Mouse (Mus musculus): ENCODE measurements at regions not wholly inside any gene's neighbourhood (a gene's known extent, or its start where the extent isn't known, plus 50 kb on each side); places are given as distances from the start of the nearest gene placed in this dataset.

DNA sequence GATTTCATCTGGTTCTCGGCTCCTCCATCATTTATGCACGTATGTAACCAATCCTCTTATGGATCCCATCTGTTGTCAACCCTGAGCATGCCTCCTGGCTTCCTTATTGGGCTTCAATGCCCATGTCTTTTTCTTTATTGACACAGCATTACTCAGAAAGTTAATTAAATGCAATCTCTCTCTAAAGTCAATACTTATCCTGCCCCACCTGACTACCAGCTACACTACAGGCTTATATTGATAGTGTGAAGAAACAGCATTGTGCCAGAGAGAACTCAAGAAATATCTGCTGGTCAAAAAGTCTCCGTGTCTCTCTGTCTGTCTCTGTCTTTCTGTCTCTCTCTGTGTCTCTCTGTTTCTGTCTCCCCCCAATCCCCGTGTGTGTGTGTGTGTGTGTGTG, 194.7 kb upstream of the Rfx3 start:
- Histone ChIP-seq H3K36me3 (ENCODE audit: control insufficient read depth, insufficient read depth, low read length, poor library complexity, severe bottlenecking) (no peaks in the 10 kb centered on the region), H3K27me3 (ENCODE audit: control insufficient read depth, insufficient read depth, low read length, poor library complexity, severe bottlenecking) (no peaks in the 10 kb centered on the region)
- no peak for DNase-seq (ENCODE audit: low read depth, low spot score)

DNA sequence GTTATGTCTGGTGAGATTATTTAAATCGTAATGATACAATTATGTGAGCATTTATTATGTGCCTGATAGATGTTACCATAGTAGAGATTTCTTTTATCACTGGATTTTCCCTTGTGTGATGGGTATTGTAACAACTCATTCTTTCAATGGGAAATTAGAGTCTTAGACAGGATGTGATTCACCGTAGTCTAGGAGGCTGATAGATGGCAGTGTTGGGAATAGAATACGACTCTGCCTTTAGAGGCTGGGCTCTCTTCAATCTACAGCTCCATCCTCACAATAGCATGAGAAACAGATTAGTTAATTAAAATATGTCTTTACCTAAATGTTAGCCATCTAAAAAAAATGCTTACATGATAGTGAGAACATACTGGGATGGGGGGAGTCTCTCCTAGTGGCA, 192.8 kb upstream of the Rfx3 start:
- H3K36me3 ChIP-seq (ENCODE audit: control insufficient read depth, insufficient read depth, low read length, poor library complexity, severe bottlenecking) = no peaks in the 10 kb centered on the region
- DNase-seq (ENCODE audit: low read depth, low spot score) = no peak
- H3K27me3 ChIP-seq (ENCODE audit: control insufficient read depth, insufficient read depth, low read length, poor library complexity, severe bottlenecking) = no peaks in the 10 kb centered on the region

DNA sequence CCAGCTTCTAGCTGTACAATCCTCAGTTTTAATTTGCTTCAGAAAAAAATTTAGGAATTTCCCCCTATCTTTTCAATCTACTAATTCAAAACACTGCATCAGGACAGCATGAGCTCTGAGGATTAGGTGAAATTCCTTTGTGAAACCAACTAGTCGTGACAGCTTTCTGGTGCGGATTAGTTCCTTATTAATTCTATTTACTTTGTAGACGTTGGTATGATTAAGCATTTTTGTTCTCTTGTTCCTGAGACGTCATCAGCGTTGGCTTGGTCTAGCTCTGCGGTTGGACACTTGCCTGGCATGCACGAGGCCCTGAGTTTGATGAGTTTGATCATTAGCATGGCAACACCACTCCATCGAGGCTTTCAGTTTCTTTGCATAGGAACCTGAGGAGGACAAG, 188.4 kb upstream of the Rfx3 start:
- Histone ChIP-seq H3K36me3 (ENCODE audit: control insufficient read depth, insufficient read depth, low read length, poor library complexity, severe bottlenecking) (no peaks in the 10 kb centered on the region), H3K27me3 (ENCODE audit: control insufficient read depth, insufficient read depth, low read length, poor library complexity, severe bottlenecking) (no peaks in the 10 kb centered on the region)
- DNase-seq (ENCODE audit: low read depth, low spot score) = no peak

- no peak for DNase-seq (ENCODE audit: low read depth, low spot score)
- H3K36me3 ChIP-seq (ENCODE audit: control insufficient read depth, insufficient read depth, low read length, poor library complexity, severe bottlenecking) = no peaks in the 10 kb centered on the region
- H3K27me3 ChIP-seq (ENCODE audit: control insufficient read depth, insufficient read depth, low read length, poor library complexity, severe bottlenecking) = no peaks in the 10 kb centered on the region
Measured at GRCm38 (mm10) chr19:28196881-28197280, 185.9 kb upstream of the Rfx3 start.

GRCm38 (mm10) chr19:28192248-28192647, 181.3 kb upstream of the Rfx3 start:
- no peak for DNase-seq (ENCODE audit: low read depth, low spot score)
- Histone ChIP-seq H3K36me3 (ENCODE audit: control insufficient read depth, insufficient read depth, low read length, poor library complexity, severe bottlenecking) (no peaks in the 10 kb centered on the region), H3K27me3 (ENCODE audit: control insufficient read depth, insufficient read depth, low read length, poor library complexity, severe bottlenecking) (no peaks in the 10 kb centered on the region)

DNA sequence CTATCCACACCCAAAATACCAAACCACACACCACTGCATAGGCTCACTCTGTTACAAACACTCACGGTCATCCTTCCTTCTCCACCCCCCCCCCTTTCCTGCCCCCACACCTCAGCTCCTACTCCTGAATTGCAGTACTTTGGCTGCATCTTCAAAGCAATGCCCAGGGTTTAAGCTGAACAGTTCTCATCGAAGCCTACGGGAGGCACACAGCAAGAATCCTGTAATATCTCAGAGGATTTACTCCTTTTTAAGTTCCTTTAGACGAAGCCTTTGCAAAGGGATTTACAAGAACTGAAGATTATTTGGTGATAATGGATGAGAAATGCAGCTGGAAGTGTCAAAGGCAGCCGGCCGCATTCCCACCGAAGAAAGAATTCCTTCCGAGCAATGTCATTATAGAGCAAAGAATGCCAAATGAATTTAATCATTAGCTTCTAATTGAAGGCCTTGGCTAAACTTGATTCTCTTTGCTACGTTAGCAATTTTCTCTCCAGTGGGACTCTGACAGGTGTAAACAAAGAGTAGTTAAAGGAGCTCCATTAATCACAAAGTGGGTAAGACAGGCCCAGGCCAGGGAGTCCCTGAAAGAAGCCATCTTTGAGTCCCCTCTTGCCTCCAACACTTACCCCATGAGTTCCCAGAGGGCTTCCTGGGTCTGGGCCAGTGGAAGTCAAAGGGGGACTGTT, 180.6 kb upstream of the Rfx3 start:
- H3K27me3 ChIP-seq (ENCODE audit: control insufficient read depth, insufficient read depth, low read length, poor library complexity, severe bottlenecking) = no peaks in the 10 kb centered on the region
- no peak for DNase-seq (ENCODE audit: low read depth, low spot score)

DNA sequence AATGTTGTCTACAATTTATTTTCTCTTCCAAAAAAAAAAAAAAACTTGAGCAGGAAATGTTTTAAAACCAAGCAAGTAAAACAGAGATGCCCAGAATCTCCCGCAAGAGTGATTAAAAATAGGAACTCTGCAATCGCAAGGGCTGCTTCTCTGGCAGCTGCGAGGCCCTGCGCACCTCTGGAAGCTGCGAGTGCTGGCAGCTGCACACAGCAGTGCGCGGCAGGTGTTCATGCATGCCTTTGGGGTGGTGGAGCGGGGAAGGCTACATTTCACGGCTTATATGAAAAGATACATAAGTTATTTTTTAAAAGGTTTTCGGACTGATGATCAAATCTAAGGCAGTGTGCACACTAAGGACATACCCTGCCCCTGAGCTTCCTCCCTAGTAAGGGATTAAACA, 179.3 kb upstream of the Rfx3 start:
- H3K36me3 ChIP-seq (ENCODE audit: control insufficient read depth, insufficient read depth, low read length, poor library complexity, severe bottlenecking) = no peaks in the 10 kb centered on the region
- no peaks in the 10 kb centered on the region for H3K27me3 ChIP-seq (ENCODE audit: control insufficient read depth, insufficient read depth, low read length, poor library complexity, severe bottlenecking)
- no peak for DNase-seq (ENCODE audit: low read depth, low spot score)

More for the DNA sequence above, 180.6 kb upstream of the Rfx3 start:
- H3K36me3 ChIP-seq (ENCODE audit: control insufficient read depth, insufficient read depth, low read length, poor library complexity, severe bottlenecking) = no peaks in the 10 kb centered on the region

- DNase-seq (ENCODE audit: low read depth, low spot score) = no peak
- Histone ChIP-seq H3K36me3 (ENCODE audit: control insufficient read depth, insufficient read depth, low read length, poor library complexity, severe bottlenecking) (no peaks in the 10 kb centered on the region), H3K27me3 (ENCODE audit: control insufficient read depth, insufficient read depth, low read length, poor library complexity, severe bottlenecking) (no peaks in the 10 kb centered on the region)
Measured at GRCm38 (mm10) chr19:28188363-28188762, 177.4 kb upstream of the Rfx3 start.

- Histone ChIP-seq H3K27me3 (ENCODE audit: control insufficient read depth, insufficient read depth, low read length, poor library complexity, severe bottlenecking) (no peaks in the 10 kb centered on the region), H3K36me3 (ENCODE audit: control insufficient read depth, insufficient read depth, low read length, poor library complexity, severe bottlenecking) (no peaks in the 10 kb centered on the region)
- no peak for DNase-seq (ENCODE audit: low read depth, low spot score)
Measured at GRCm38 (mm10) chr19:28182411-28183182, 171.6 kb upstream of the Rfx3 start.

DNA sequence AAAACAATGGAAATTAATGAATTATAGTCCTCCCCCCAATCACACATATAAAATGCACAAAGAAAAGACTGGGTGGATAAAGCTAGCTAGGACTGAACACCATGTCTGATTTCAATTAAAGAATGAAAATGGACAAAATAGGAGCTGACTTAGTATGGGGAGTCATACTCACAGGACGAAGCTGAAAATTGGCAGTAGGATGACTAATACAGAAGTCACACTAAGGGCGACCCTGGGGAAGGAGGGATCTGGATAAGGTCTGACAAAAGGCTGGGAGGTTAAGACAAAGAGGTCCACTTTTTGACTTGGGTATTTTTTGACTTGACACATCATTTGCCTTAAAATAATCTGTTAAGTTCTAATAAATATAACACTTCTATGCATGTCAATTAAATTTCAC, 170.2 kb upstream of the Rfx3 start:
- DNase-seq (ENCODE audit: low read depth, low spot score) = no peak
- no peaks in the 10 kb centered on the region for H3K36me3 ChIP-seq (ENCODE audit: control insufficient read depth, insufficient read depth, low read length, poor library complexity, severe bottlenecking)
- no peaks in the 10 kb centered on the region for H3K27me3 ChIP-seq (ENCODE audit: control insufficient read depth, insufficient read depth, low read length, poor library complexity, severe bottlenecking)

GRCm38 (mm10) chr19:28178114-28178513, 167.1 kb upstream of the Rfx3 start:
- no peak for DNase-seq (ENCODE audit: low read depth, low spot score)
- Histone ChIP-seq H3K27me3 (ENCODE audit: control insufficient read depth, insufficient read depth, low read length, poor library complexity, severe bottlenecking) (no peaks in the 10 kb centered on the region), H3K36me3 (ENCODE audit: control insufficient read depth, insufficient read depth, low read length, poor library complexity, severe bottlenecking) (no peaks in the 10 kb centered on the region)

DNA sequence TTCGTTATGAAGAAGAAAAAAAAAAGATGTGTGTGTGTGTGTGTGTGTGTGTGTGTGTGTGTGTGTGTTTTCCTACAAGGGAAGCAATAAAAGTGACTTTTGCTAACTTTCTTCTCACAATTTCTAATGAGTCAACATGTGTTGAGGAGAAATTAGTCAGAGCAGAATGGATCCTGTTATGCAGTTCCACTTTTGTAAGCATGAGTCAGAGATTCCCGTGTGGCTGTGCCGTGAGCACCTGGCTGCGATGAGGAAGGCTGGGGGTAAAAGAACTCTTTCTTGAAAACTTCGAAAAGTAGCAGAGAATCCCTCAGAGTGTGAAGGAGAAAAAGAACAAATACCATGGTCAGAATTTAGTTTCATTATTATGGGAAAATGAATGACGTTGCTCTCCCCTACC, 165.9 kb upstream of the Rfx3 start:
- Histone ChIP-seq H3K27me3 (ENCODE audit: control insufficient read depth, insufficient read depth, low read length, poor library complexity, severe bottlenecking) (no peaks in the 10 kb centered on the region), H3K36me3 (ENCODE audit: control insufficient read depth, insufficient read depth, low read length, poor library complexity, severe bottlenecking) (no peaks in the 10 kb centered on the region)
- no peak for DNase-seq (ENCODE audit: low read depth, low spot score)

DNA sequence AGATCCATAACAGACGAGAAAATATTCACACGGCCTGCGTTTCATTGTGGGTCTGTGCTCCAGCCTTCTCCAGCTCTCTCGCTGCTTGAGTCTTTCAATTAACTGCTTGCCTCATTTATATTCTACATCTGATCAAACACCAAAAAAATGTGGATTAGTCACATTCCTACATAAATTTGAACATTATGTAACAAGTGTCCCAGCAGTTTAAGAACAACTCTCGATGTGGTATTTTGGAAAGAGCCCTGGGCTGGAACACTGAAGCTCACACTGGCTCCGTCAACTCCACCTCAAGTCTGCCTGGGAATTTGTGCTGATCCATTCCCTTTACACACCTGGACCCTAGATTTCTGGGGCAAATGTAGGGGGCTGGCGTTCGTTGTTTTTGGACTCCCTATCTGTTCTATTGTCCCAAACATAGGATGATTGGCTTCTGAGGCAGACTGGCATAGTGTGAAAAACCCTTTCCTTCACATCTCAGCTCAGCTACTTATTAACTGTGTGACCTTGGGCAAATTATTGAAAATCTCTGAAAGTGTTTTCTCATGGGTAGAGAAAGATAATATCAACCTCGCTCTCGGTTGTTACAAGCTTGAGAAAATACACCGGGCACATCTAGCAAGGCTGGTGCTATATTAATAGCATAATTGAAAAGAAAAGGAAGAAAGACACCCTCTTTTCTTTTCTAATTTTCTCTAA, 161.0 kb upstream of the Rfx3 start:
- Histone ChIP-seq H3K27me3 (ENCODE audit: control insufficient read depth, insufficient read depth, low read length, poor library complexity, severe bottlenecking) (no peaks in the 10 kb centered on the region), H3K36me3 (ENCODE audit: control insufficient read depth, insufficient read depth, low read length, poor library complexity, severe bottlenecking) (no peaks in the 10 kb centered on the region)
- no peak for DNase-seq (ENCODE audit: low read depth, low spot score)

DNA sequence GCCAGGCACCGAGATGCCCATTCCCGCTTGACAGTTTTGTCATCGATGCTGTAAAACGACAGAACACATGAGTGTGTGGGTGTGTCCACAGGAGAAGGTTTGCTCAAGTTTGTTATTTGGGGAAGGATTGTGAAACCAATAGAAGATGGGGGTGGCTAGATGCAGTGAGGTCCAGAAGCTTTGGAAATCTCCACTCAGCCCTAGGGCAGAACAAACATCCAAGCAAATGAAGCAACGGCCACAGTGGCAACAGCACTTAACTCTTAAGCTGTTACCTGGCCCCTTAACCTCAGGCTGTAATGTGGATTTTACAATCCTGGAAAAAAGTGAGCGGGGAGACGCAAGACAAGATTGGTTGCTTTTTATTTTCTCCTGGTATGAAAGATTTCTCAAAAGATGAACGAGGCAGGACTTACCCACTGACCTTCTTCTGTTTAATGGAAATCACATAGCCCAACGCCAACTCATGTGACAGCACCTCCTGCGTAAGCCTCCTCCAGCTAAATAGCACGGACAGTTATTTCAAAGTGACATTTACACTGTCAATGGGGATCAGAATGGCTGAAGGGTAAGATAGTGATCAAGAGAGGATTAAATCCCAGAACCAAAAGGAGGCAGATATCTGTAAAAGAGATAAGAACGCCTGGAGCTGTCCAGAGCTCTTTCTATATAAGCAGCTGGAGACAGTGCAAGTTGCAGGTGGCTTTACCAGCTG, 156.6 kb upstream of the Rfx3 start:
- no peaks in the 10 kb centered on the region for H3K36me3 ChIP-seq (ENCODE audit: control insufficient read depth, insufficient read depth, low read length, poor library complexity, severe bottlenecking)
- H3K27me3 ChIP-seq (ENCODE audit: control insufficient read depth, insufficient read depth, low read length, poor library complexity, severe bottlenecking) = no peaks in the 10 kb centered on the region
- DNase-seq (ENCODE audit: low read depth, low spot score) = no peak

DNA sequence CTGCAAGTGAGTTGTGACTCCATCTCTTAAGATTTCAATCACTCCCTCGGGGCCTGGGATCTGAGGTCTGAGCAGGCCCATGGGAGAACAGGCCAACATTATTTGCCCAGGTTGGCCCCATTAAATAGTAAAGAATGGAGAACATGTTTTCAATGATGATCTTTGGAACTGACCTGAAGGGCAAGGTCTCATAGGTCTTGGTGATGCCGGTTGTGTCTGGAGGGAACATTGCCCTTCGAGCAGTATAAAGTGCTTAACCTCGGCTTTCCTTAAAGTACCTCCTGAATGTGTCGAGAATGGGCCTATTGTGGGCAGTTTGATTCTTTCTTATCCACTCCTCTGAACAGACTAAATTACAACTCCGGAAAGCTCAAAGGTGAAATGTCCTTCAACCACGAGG, 155.7 kb upstream of the Rfx3 start:
- no peak for DNase-seq (ENCODE audit: low read depth, low spot score)
- no peaks in the 10 kb centered on the region for H3K36me3 ChIP-seq (ENCODE audit: control insufficient read depth, insufficient read depth, low read length, poor library complexity, severe bottlenecking)
- H3K27me3 ChIP-seq (ENCODE audit: control insufficient read depth, insufficient read depth, low read length, poor library complexity, severe bottlenecking) = no peaks in the 10 kb centered on the region

All from splenic B cell, adult 2 months (primary cell).